Mouse (Mus musculus): ENCODE measurements around the gene Ahnak.
A peak's percentile ranks its signal among the peaks of the same experiment; 100 is the strongest.

- TF ChIP-seq USF2 (IDR thresholded peaks at IDR 0.05; ENCODE audit: borderline replicate concordance in 1 of 2, insufficient read depth in 1 of 2, low read depth in 1 of 2, low read length in 2 of 2), result no peak
- TF ChIP-seq CTCF (IDR thresholded peaks at IDR 0.05 in 2 of 3, conservative IDR thresholded peaks at IDR 0.05 in 1 of 3; ENCODE audit: control insufficient read depth in 1 of 3, insufficient read depth in 1 of 3, low read depth in 2 of 3, low read length in 3 of 3, poor library complexity in 1 of 3, severe bottlenecking in 1 of 3), result 0 out of 6 replicates have a peak, but pooled peaks of 1 of the 3 experiments have one; percentile 2
- no peak for TF ChIP-seq ZMIZ1 (IDR thresholded peaks at IDR 0.05; ENCODE audit: low read depth, low read length)
- TF ChIP-seq CHD1 (IDR thresholded peaks at IDR 0.05; ENCODE audit: low read depth, low read length), result no peak
- no peak for TF ChIP-seq CHD2 (IDR thresholded peaks at IDR 0.05; ENCODE audit: low read length)
- TF ChIP-seq MAFK (IDR thresholded peaks at IDR 0.05; ENCODE audit: borderline replicate concordance, low read depth, low read length), result no peak
- TF ChIP-seq EP300 (IDR thresholded peaks at IDR 0.05; ENCODE audit: low read depth in 1 of 2, low read length in 2 of 2), result no peak
- TF ChIP-seq MAZ (IDR thresholded peaks at IDR 0.05; ENCODE audit: low read depth, low read length), result 0 out of 2 replicates have a peak, but pooled peaks have one; percentile 38
- TF ChIP-seq TCF12 (IDR thresholded peaks at IDR 0.05; ENCODE audit: low read depth, low read length), result no peak
- TF ChIP-seq ETS1 (IDR thresholded peaks at IDR 0.05; ENCODE audit: low read depth, low read length), result no peak
These were observed 715 bp downstream of the Ahnak start for GRCm38 (mm10) chr19:8989567-8990431.

Data from MEL (cell line).